Mouse (Mus musculus): ENCODE results near the gene Fhod1.

DNA sequence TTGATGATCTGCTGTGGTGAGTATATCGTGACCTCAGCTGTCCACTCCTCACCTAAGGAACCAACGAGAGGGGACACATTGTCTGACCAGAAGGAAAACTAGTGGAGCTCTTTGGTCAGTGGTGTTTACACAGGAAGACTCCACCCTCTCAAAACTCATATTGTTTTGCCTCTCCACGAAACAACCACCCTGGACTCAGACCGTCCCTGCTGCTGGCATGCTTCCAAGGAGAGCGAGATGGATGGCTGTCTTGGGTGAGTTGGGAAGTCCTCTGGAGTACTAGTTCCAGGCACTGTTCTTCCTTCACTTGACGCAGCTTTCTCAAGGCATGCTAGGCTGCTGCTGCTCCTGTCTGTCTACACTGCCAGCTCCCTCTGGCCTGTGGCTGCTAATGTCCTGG is 41.3 kb upstream of the Fhod1 start:
- no peak for TF ChIP-seq CTCF (IDR thresholded peaks at IDR 0.05; ENCODE audit: control insufficient read depth, insufficient read depth, insufficient read length)
- no peak for TF ChIP-seq USF1 (IDR thresholded peaks at IDR 0.05; ENCODE audit: low read depth)
- TF ChIP-seq MAX (IDR thresholded peaks at IDR 0.05) = no peak
- no peak for TF ChIP-seq MYOD1 (IDR thresholded peaks at IDR 0.05; ENCODE audit: control insufficient read depth, insufficient read length, low read depth)
- TF ChIP-seq CEBPB (IDR thresholded peaks at IDR 0.05; ENCODE audit: low read depth) = no peak
- no peak for TF ChIP-seq FOSL1 (IDR thresholded peaks at IDR 0.05; ENCODE audit: insufficient read depth, low read length, poor library complexity, severe bottlenecking)

Measured in C2C12 (cell line).